Mouse (Mus musculus): ENCODE data around the gene Sh3bp1. TPM values are rescaled to one million over a fixed set of nuclear protein-coding genes. Genes with fewer than 3 reads are reported as not detected.

The Sh3bp1 gene
- total and polyA plus RNA-seq, 2 experiments from 2014 or later: 5.5 to 6.2 TPM

GRCm38 (mm10) chr15:78869775-78870174, 29.8 kb upstream of the Sh3bp1 start:
- Histone ChIP-seq H3K4me2 (ENCODE audit: low read depth, low read length) (no peak overlapping the region), H3K4me1 (ENCODE audit: insufficient read depth, low read length) (0 out of 2 replicates have a peak, but pooled peaks cover 4% of the 10 kb centered on the region), H3K9me3 (ENCODE audit: low read length) (no peaks in the 10 kb centered on the region), H3K36me3 (ENCODE audit: insufficient read depth, low read length) (no peaks in the 10 kb centered on the region), H3K27me3 (ENCODE audit: insufficient read depth, low read length) (no peaks in the 10 kb centered on the region), H3K27ac (no peak overlapping the region), H3K9ac (replicated peaks; ENCODE audit: low read length) (no peak overlapping the region), H3K4me3 (ENCODE audit: low read length) (no peak overlapping the region)
- WGBS: 24% methylated on average over 6 of the region's 6 CpGs
- DNase-seq (ENCODE audit: low spot score): peak; percentile 78
- TF ChIP-seq CTCF (IDR thresholded peaks at IDR 0.05; ENCODE audit: low read depth): peak; percentile 80
- ATAC-seq: no peak

DNA sequence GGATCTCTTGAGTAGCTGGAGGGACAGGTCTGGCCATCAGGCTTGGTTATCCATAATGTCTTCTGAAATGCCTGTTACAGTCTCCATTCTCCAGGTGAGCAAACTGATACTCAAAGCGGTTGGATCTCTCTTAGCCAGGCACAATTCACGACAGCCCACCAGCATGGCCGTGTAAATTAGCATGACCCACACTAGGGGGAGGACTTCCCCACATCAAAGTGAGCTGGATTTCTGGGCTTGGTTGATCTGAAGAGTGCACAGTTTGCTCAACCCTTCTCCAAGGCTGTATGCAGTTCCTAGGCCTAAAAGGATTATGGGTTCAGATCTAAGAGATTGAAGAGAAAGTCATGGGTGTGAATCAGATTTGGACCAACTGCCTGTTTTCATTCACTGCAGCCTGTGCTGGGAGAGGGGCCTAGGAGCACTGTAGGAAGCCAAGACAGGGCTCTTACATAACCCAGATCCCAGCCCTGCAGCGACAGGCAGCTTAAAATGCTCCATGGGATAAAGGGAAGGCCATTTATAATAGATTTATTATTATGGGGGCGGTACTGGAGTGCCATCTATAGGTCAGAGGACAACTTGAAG, 27.5 kb upstream of the Sh3bp1 start:
- Histone ChIP-seq H3K4me1 (ENCODE audit: insufficient read depth, low read length) (0 out of 2 replicates have a peak, but pooled peaks cover 4% of the 10 kb centered on the region), H3K36me3 (ENCODE audit: insufficient read depth, low read length) (no peaks in the 10 kb centered on the region), H3K9ac (replicated peaks; ENCODE audit: low read length) (no peak overlapping the region), H3K4me3 (ENCODE audit: low read length) (no peak overlapping the region), H3K4me2 (ENCODE audit: low read depth, low read length) (no peak overlapping the region), H3K27me3 (ENCODE audit: insufficient read depth, low read length) (no peaks in the 10 kb centered on the region), H3K9me3 (ENCODE audit: low read length) (no peaks in the 10 kb centered on the region), H3K27ac (no peak overlapping the region)
- TF ChIP-seq CTCF (IDR thresholded peaks at IDR 0.05; ENCODE audit: low read depth): no peak; the same call in 1 of the 2 replicates
- 49% methylated on average over 5 of the region's 5 CpGs for WGBS
- ATAC-seq: no peak
- DNase-seq (ENCODE audit: low spot score): no peak

GRCm38 (mm10) chr15:78873803-78874435, 25.6 kb upstream of the Sh3bp1 start:
- Histone ChIP-seq H3K4me3 (ENCODE audit: low read length) (no peak overlapping the region), H3K4me2 (ENCODE audit: low read depth, low read length) (no peak overlapping the region), H3K9me3 (ENCODE audit: low read length) (no peaks in the 10 kb centered on the region), H3K4me1 (ENCODE audit: insufficient read depth, low read length) (0 out of 2 replicates have a peak, but pooled peaks cover 4% of the 10 kb centered on the region), H3K27me3 (ENCODE audit: insufficient read depth, low read length) (no peaks in the 10 kb centered on the region), H3K27ac (no peak overlapping the region), H3K36me3 (ENCODE audit: insufficient read depth, low read length) (no peaks in the 10 kb centered on the region), H3K9ac (replicated peaks; ENCODE audit: low read length) (no peak overlapping the region)
- DNase-seq (ENCODE audit: low spot score): peak; percentile 60
- WGBS: 37% methylated on average over 13 of the region's 13 CpGs
- ATAC-seq: no peak
- peak; percentile 40; the same call in 1 of the 2 replicates for TF ChIP-seq CTCF (IDR thresholded peaks at IDR 0.05; ENCODE audit: low read depth)

DNA sequence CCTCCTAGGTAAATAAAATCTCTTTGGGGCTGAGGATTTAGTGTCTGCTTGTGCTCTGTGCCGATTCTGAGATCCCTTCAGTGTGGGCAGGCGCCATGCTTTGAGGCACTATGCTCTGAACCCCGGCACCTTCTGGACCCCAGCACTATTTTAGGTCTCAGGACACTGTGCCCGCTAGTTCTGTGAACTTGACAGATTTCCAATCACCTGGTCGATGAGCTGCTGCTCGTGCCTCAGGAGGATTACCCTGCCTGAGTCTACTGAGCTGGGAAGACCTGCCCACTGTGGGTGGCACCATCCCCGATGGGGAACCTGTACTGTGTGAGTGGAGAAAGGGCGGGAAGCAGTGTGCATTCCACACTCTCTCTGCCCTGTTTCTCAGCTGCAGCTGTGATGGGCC, 24.6 kb upstream of the Sh3bp1 start:
- WGBS: 77% methylated on average over 8 of the region's 8 CpGs
- no peaks in the 10 kb centered on the region for H3K36me3 ChIP-seq (ENCODE audit: insufficient read depth, low read length)
- H3K4me3 ChIP-seq (ENCODE audit: low read length): no peak overlapping the region
- no peaks in the 10 kb centered on the region for H3K27me3 ChIP-seq (ENCODE audit: insufficient read depth, low read length)
- no peak for ATAC-seq
- H3K9me3 ChIP-seq (ENCODE audit: low read length): no peaks in the 10 kb centered on the region
- DNase-seq (ENCODE audit: low spot score): no peak
- 0 out of 2 replicates have a peak, but pooled peaks cover 4% of the 10 kb centered on the region for H3K4me1 ChIP-seq (ENCODE audit: insufficient read depth, low read length)
- H3K4me2 ChIP-seq (ENCODE audit: low read depth, low read length): no peak overlapping the region
- H3K27ac ChIP-seq: peak overlapping the region; percentile 99; the same call in 1 of the 2 replicates
- TF ChIP-seq CTCF (IDR thresholded peaks at IDR 0.05; ENCODE audit: low read depth): no peak
- H3K9ac ChIP-seq (replicated peaks; ENCODE audit: low read length): no peak overlapping the region

GRCm38 (mm10) chr15:78875537-78875936, 24.0 kb upstream of the Sh3bp1 start:
- DNase-seq (ENCODE audit: low spot score): no peak
- Histone ChIP-seq H3K9ac (replicated peaks; ENCODE audit: low read length) (peak overlapping the region; percentile 13; the same call in 1 of the 2 replicates), H3K36me3 (ENCODE audit: insufficient read depth, low read length) (no peaks in the 10 kb centered on the region), H3K4me1 (ENCODE audit: insufficient read depth, low read length) (0 out of 2 replicates have a peak, but pooled peaks cover 4% of the 10 kb centered on the region), H3K27me3 (ENCODE audit: insufficient read depth, low read length) (no peaks in the 10 kb centered on the region), H3K27ac (peak overlapping the region; percentile 99), H3K4me3 (ENCODE audit: low read length) (0 out of 2 replicates have a peak overlapping the region, but pooled peaks have one; percentile 8), H3K4me2 (ENCODE audit: low read depth, low read length) (peak overlapping the region; percentile 89), H3K9me3 (ENCODE audit: low read length) (no peaks in the 10 kb centered on the region)
- TF ChIP-seq CTCF (IDR thresholded peaks at IDR 0.05; ENCODE audit: low read depth): no peak
- 68% methylated on average over 5 of the region's 5 CpGs for WGBS
- no peak for ATAC-seq

GRCm38 (mm10) chr15:78876258-78876696, 23.3 kb upstream of the Sh3bp1 start:
- Histone ChIP-seq H3K27ac (peak overlapping the region; percentile 99), H3K9me3 (ENCODE audit: low read length) (no peaks in the 10 kb centered on the region), H3K4me3 (ENCODE audit: low read length) (peak overlapping the region; percentile 77), H3K4me2 (ENCODE audit: low read depth, low read length) (peak overlapping the region; percentile 89), H3K4me1 (ENCODE audit: insufficient read depth, low read length) (0 out of 2 replicates have a peak, but pooled peaks cover 4% of the 10 kb centered on the region), H3K27me3 (ENCODE audit: insufficient read depth, low read length) (no peaks in the 10 kb centered on the region), H3K36me3 (ENCODE audit: insufficient read depth, low read length) (0 out of 2 replicates have a peak, but pooled peaks cover 3% of the 10 kb centered on the region), H3K9ac (replicated peaks; ENCODE audit: low read length) (peak overlapping the region; percentile 92)
- TF ChIP-seq CTCF (IDR thresholded peaks at IDR 0.05; ENCODE audit: low read depth): peak; percentile 86
- WGBS: 2% methylated on average over 17 of the region's 17 CpGs
- ATAC-seq: peak; percentile 62
- DNase-seq (ENCODE audit: low spot score): peak; percentile 93
